Mouse (Mus musculus): ENCODE measurements around the gene Usp9x. TPM values are rescaled to one million over a fixed set of nuclear protein-coding genes. Genes with fewer than 3 reads are reported as not detected.

The Usp9x gene
- polyA plus RNA-seq, 2 experiments from 2014 or later, result 28.8 to 40.2 TPM

DNA sequence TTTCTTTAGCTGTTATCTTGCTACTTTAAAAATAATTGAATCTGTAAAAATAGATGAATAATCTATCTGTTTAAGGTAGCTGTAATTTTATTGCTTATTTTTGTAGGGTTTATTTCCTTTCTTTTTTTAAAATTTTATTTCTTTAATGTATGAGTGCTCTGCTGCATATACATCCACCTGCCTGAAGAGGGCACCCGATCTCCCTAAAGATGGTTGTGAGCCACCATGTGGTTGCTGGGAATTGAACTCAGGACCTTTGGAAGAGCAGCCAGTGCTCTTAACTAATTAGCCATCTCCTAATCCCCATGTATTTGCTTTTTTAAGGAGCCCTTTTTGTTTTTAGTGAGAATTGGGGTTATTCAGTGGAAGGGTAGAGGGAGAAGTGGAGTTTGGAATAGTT, 14.3 kb downstream of the Usp9x start:
- ATAC-seq, result no peak

DNA sequence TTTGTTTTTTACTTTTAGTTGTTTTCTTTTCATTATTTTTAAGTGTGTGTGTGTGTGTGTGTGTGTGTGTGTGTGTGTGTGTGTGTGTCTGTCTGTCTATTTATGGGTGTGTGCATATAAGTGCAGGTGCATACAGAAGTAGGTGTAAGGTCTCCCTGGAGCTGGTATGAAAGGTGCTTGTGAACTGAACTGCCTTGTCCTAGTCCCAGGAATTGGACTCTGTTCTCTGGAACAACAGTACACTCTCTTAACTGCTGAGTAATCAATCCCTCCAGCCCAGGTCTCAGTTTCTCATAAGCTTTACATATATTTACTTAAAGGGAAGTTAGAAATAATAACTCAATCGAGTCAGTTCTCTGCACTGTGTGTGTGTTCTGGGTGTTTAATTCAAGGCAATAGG, 25.7 kb downstream of the Usp9x start:
- no peak for ATAC-seq

DNA sequence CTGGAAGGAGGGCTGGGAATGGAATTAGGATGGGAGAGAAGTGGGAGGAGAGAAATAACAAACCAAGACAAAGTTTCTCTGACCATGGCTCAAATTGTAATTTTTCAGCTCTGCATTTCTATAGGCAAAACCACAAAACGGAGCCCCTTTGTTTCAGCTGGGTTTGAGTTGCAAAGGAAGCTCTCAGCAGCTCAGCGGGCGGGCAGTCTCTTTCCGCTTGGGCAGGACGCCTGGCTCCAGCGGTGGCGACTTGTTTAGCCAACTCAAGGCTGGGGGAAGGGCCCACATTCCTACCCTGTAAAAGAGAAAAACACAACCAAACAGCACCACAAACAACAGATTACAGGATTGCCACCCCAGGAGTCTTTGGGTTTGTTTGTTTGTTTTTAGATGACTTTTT, 135.2 kb downstream of the Usp9x start:
- ATAC-seq, result no peak

DNA sequence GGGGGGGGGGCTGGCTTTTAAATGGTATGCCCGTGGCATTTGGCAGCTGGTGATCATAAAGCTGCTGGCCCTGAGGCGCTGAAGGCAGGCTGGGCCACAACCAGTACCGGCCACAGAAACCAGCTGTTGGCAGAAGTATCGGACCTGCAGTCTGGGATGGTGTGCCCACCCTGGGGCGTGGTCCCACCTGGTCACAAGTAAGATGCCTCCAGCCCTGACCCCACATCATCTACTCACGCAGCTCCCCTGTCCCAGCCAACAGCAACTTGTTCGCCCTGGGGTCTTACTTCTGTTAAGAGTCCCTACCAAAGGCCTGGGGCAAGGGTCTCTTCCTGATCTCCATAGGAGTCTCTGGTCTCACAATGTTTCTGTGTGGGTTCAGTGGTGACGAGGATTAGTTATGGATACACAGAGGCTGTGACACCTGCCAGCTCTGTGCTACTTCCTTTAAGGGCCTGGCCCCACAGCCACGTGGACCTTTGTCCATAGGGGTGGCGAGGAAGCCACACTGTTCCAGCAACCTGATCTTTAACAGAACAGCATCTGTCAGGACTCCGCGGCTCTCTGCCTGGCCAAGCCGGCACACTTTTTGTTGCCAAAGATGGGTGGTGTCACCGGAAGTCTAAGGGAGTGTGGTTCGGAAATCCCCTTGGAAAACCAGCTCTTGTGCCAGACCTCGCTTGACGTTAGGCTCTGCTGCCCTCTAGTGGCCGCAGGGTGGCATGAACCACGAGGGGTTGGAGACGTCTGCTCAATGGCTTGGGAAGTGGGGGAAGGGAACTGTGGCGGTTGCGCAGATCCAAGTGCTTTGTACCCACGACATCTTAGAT, 136.4 kb downstream of the Usp9x start:
- ATAC-seq, result peak; percentile 87

DNA sequence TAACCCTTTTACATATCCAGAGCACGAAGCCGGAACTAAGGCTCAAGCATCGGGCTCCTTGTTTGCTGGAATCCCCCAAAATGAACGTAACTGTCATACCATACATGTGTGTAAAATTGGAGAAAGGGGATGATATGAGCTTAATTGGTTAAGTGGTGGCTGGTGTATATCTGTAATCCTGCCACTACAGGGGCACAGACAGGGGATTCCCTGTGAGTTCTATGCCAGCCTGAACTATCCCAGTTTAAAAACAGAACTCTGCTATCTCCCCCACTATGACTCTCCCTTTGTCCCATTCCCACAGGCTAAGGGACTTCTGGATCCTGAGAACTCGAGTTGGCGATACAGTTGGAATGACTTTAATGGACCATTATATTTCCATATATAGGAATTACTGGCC, 137.1 kb downstream of the Usp9x start:
- ATAC-seq, result no peak

DNA sequence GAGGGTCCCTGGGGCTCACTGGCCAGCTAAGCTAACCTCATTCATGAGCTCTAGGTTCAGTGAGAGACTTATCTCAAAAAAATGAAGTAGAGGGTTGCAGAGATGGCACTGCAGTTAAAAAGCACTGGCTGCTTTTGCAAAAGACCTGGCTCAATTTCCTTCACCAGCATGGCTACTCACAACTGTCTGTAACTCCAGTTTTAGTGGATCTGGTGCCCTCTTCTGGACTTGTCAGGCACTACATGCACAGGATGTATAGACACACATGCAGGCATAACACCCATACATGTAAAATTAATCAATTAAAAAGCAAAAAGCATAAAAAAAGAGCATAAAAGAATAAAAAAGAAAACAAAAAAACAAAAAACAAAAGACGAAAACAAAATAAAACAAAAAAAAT, 143.0 kb downstream of the Usp9x start:
- no peak for ATAC-seq

Other genes starting within 250 kb of the Usp9x start
- gene Ddx3x, start 209.5 kb downstream of the Usp9x start, polyA plus RNA-seq (2017; shearing (Covaris generic)), result 10 to 100 TPM; 34.7 to 48.4 TPM